28 mouse cellular contexts compared by ENCODE assay signal in the genomic region with DNA sequence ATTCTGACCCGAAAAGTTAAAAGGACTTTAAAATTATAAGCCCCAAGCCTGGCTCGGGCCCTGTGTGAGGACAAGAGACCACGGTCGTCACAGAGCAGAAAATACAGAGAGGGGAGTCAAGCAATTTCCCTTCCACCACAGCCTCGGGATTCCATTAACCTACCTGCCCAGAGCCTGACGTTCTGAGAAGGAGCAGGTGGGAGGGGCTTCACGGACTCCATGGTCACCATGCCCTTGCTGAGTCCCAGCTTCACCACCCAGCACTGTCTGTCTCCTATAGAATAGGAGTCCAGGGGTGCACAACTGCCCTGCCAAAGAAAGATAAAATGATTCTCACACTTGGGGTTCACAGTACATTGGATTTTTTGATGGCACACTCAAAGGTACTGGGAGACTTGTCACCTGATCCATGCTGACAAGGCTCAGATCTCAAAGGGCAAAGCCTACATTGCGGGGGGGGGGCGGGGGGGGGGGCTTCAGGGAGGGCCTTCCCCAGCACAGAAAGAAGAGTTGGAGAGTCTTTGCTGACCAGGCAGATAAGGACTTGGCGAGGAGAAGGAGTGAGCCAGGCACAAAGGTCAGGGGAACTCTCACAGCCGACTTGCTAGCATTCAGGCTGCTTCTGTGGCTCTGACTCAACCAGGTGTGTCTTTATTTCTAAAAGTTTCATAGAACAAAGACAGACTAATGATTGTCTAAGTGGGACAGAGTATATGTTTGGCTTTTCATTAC.
A peak's percentile ranks its signal among the peaks of the same experiment; 100 is the strongest.
DNase-seq lines count a peak whose midpoint lies in the region; ATAC-seq and TF ChIP-seq lines count a peak whose summit lies in the region.
"Had no signal": no experiment of that assay in that cellular context is flagged by ENCODE, and none has a peak within 500 bp of the region (broad histone marks: within the 10 kb centered on the region; RNA-seq: fewer than 3 reads in every experiment).

No protein-coding gene starts in this region.

- H3K9ac ChIP-seq in intestine, embryonic 14.5 days (ENCODE audit: low read length): no peak overlapping the region
- peak overlapping the region; percentile 35 for H3K9ac ChIP-seq in intestine, postnatal 0 days (ENCODE audit: low read depth, low read length)
- H3K9ac ChIP-seq in kidney, embryonic 15.5 days: no peak overlapping the region
- no peak overlapping the region for H3K9ac ChIP-seq in midbrain, postnatal 0 days (replicated peaks; ENCODE audit: low read length, poor library complexity, severe bottlenecking)
- H3K9ac ChIP-seq: forebrain, embryonic 15.5 days; heart, embryonic 15.5 days; liver, embryonic 14.5 days; midbrain, embryonic 15.5 days; neural tube, embryonic 12.5 days had no signal

- no peaks in the 10 kb centered on the region for H3K27me3 ChIP-seq in intestine, embryonic 14.5 days (replicated peaks; ENCODE audit: control insufficient read depth, insufficient read depth, low read length)
- H3K27me3 ChIP-seq in intestine, postnatal 0 days (replicated peaks; ENCODE audit: control insufficient read depth, insufficient read depth, low read length): no peaks in the 10 kb centered on the region
- H3K27me3 ChIP-seq in kidney, embryonic 15.5 days: 0 out of 2 replicates have a peak, but pooled peaks cover 3% of the 10 kb centered on the region
- H3K27me3 ChIP-seq in midbrain, postnatal 0 days (ENCODE audit: insufficient read depth, low read length): no peaks in the 10 kb centered on the region
- H3K27me3 ChIP-seq: forebrain, embryonic 15.5 days; heart, embryonic 15.5 days; midbrain, embryonic 15.5 days; neural tube, embryonic 12.5 days; Patski had no signal

- ATAC-seq in intestine, embryonic 14.5 days (replicated peaks; ENCODE audit: low FRiP score, low TSS enrichment, low read depth): peak; percentile 60
- peak; percentile 70 for ATAC-seq in intestine, postnatal 0 days
- ATAC-seq in kidney, embryonic 15.5 days (replicated peaks; ENCODE audit: low FRiP score): no peak
- no peak for ATAC-seq in midbrain, postnatal 0 days (ENCODE audit: low FRiP score)
- ATAC-seq: forebrain, embryonic 15.5 days; hindbrain, postnatal 0 days; midbrain, embryonic 15.5 days; Patski had no signal

- WGBS in intestine, embryonic 14.5 days: 50% methylated on average over 11 of the region's 11 CpGs
- 27% methylated on average over 11 of the region's 11 CpGs for WGBS in intestine, postnatal 0 days
- 44% methylated on average over 11 of the region's 11 CpGs for WGBS in kidney, embryonic 15.5 days
- 50% methylated on average over 11 of the region's 11 CpGs for WGBS in midbrain, postnatal 0 days

- peak; percentile 55 for DNase-seq in intestine, embryonic 14.5 days (ENCODE audit: low spot score)
- DNase-seq in kidney, postnatal 25 days: peak; percentile 54 to 85
- DNase-seq in ovary, postnatal 14 days (ENCODE audit: low spot score): no peak
- DNase-seq in midbrain, postnatal 0 days (ENCODE audit: low spot score): no peak
- DNase-seq in left cerebral cortex, postnatal 25 days (ENCODE audit: low spot score in 2 of 2): no peak
- DNase-seq: adrenal gland, postnatal 25 days; cerebellum, adult 11-12 months; cerebellum, postnatal 10 days; gastrocnemius, postnatal 25 days; heart, adult 11 months; layer of hippocampus, postnatal 36 days; liver; lung, adult 2 months; lung, postnatal 10 days; thymus, adult 2 months; thymus, postnatal 36 days had no signal

- no peak for TF ChIP-seq CTCF in intestine, postnatal 0 days (IDR thresholded peaks at IDR 0.05; ENCODE audit: low read depth)
- TF ChIP-seq CTCF in midbrain, postnatal 0 days (IDR thresholded peaks at IDR 0.05): no peak

- no peak overlapping the region for H3K4me2 ChIP-seq in intestine, embryonic 14.5 days (ENCODE audit: low read length)
- peak overlapping the region; percentile 59 for H3K4me2 ChIP-seq in intestine, postnatal 0 days (replicated peaks; ENCODE audit: low read depth)
- no peak overlapping the region for H3K4me2 ChIP-seq in kidney, embryonic 15.5 days
- no peak overlapping the region for H3K4me2 ChIP-seq in midbrain, postnatal 0 days (ENCODE audit: low read depth, low read length, poor library complexity, severe bottlenecking)
- H3K4me2 ChIP-seq: forebrain, embryonic 15.5 days; heart, embryonic 15.5 days; midbrain, embryonic 15.5 days; neural tube, embryonic 12.5 days had no signal

- no peak overlapping the region for H3K4me3 ChIP-seq in intestine, embryonic 14.5 days (ENCODE audit: low read depth, low read length)
- peak overlapping the region; percentile 6 for H3K4me3 ChIP-seq in intestine, postnatal 0 days (ENCODE audit: low read depth, low read length)
- no peak overlapping the region for H3K4me3 ChIP-seq in kidney, embryonic 15.5 days (replicated peaks)
- no peak overlapping the region for H3K4me3 ChIP-seq in midbrain, postnatal 0 days (ENCODE audit: low read depth, low read length)
- H3K4me3 ChIP-seq: forebrain, embryonic 15.5 days; heart, embryonic 10.5 days; heart, embryonic 15.5 days; midbrain, embryonic 15.5 days; myocyte; neural tube, embryonic 12.5 days had no signal

- intact Hi-C loops in left cerebral cortex, postnatal 25 days (cut with DNase I): no loop called here

- no peaks in the 10 kb centered on the region for H3K4me1 ChIP-seq in intestine, embryonic 14.5 days (replicated peaks; ENCODE audit: control insufficient read depth, insufficient read depth, low read length)
- H3K4me1 ChIP-seq in intestine, postnatal 0 days (replicated peaks; ENCODE audit: control insufficient read depth, insufficient read depth, low read length): no peaks in the 10 kb centered on the region
- H3K4me1 ChIP-seq in kidney, embryonic 15.5 days: no peaks in the 10 kb centered on the region
- no peaks in the 10 kb centered on the region for H3K4me1 ChIP-seq in midbrain, postnatal 0 days (ENCODE audit: insufficient read depth, low read length)
- H3K4me1 ChIP-seq: forebrain, embryonic 15.5 days; heart, embryonic 15.5 days; midbrain, embryonic 15.5 days; neural tube, embryonic 12.5 days had no signal

- H3K9me3 ChIP-seq in intestine, embryonic 14.5 days (ENCODE audit: control insufficient read depth, low read length): no peaks in the 10 kb centered on the region
- no peaks in the 10 kb centered on the region for H3K9me3 ChIP-seq in intestine, postnatal 0 days (ENCODE audit: control insufficient read depth)
- H3K9me3 ChIP-seq in kidney, embryonic 15.5 days (replicated peaks): no peaks in the 10 kb centered on the region
- no peaks in the 10 kb centered on the region for H3K9me3 ChIP-seq in midbrain, postnatal 0 days (ENCODE audit: low read length)
- H3K9me3 ChIP-seq: forebrain, embryonic 15.5 days; heart, embryonic 10.5 days; heart, embryonic 15.5 days; midbrain, embryonic 15.5 days; neural tube, embryonic 12.5 days had no signal

- H3K36me3 ChIP-seq in intestine, embryonic 14.5 days (ENCODE audit: control insufficient read depth, insufficient read depth, low read length): no peaks in the 10 kb centered on the region
- H3K36me3 ChIP-seq in intestine, postnatal 0 days (ENCODE audit: control insufficient read depth, insufficient read depth): no peaks in the 10 kb centered on the region
- H3K36me3 ChIP-seq in kidney, embryonic 15.5 days: no peaks in the 10 kb centered on the region
- no peaks in the 10 kb centered on the region for H3K36me3 ChIP-seq in midbrain, postnatal 0 days (ENCODE audit: insufficient read depth, low read length)
- H3K36me3 ChIP-seq: forebrain, embryonic 15.5 days; heart, embryonic 10.5 days; heart, embryonic 15.5 days; midbrain, embryonic 15.5 days; neural tube, embryonic 12.5 days had no signal

- 0 out of 2 replicates have a peak overlapping the region, but pooled peaks have one; percentile 29 for H3K27ac ChIP-seq in intestine, embryonic 14.5 days (ENCODE audit: low read depth)
- peak overlapping the region; percentile 74 for H3K27ac ChIP-seq in intestine, postnatal 0 days (ENCODE audit: low read depth, low read length)
- H3K27ac ChIP-seq in kidney, embryonic 15.5 days: 0 out of 2 replicates have a peak overlapping the region, but pooled peaks have one; percentile 32
- no peak overlapping the region for H3K27ac ChIP-seq in midbrain, postnatal 0 days (ENCODE audit: low read depth, low read length)
- H3K27ac ChIP-seq: forebrain, embryonic 15.5 days; heart, embryonic 10.5 days; heart, embryonic 15.5 days; hindbrain, postnatal 0 days; liver, embryonic 14.5 days; macrophage; midbrain, embryonic 15.5 days; neural tube, embryonic 12.5 days had no signal

Comparison
In these comparisons a context has a peak if more than half of its experiments do, and no peak if none do; other contexts are left out.
1. ATAC-seq: peak in intestine, embryonic 14.5 days (single experiment) and intestine, postnatal 0 days (single experiment); none in kidney, embryonic 15.5 days (single experiment) and midbrain, postnatal 0 days (single experiment).
2. DNase-seq: peak in intestine, embryonic 14.5 days (single experiment) and kidney, postnatal 25 days (2 of 2); none in ovary, postnatal 14 days (single experiment), midbrain, postnatal 0 days (single experiment) and left cerebral cortex, postnatal 25 days (0 of 2).